Mouse (Mus musculus): ENCODE measurements around the gene Ccdc24.

DNA sequence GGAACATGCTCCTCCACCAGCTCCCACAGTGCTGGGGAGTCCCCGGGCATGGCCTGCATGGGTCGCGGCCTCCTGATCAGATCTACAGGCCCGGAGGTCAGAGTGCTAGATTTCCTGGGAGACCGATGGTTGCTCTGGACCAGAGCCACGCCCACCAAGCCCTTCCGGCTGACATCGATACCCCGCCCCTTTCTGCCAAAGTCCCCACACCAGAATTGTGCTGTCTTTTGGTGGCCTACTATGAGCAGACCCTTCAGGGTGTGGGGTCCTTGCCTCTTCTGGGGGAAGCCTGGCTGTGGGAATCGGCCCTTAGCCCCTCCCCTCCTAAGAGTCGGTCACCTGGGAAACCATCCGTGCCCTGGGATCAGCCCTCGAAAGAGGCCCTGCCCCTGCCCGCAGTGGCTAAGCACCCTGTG, at the start of gene Ccdc24:
- TF ChIP-seq POLR2A (IDR thresholded peaks at IDR 0.05; ENCODE audit: low read depth, low read length) (no peak), CTCF (IDR thresholded peaks at IDR 0.05; ENCODE audit: extremely low read depth, insufficient read depth, insufficient read length, insufficient replicate concordance) (no peak)

All from spleen, adult 2 months (tissue).